Mouse (Mus musculus) lung, adult 2 months (tissue): ENCODE results near the gene Gm7029.

Experiments
- CTCF ChIP-seq: fragments of 200-500 bp; IDR thresholded peaks from 2 replicates; pipeline ENCODE4 v1.5.1; 2011; ENCODE audit warnings: mild to moderate bottlenecking, low read length, control low read depth; ENCODE audit not compliant: insufficient read depth
- POLR2A ChIP-seq: fragments of 200-500 bp; IDR thresholded peaks from 2 replicates; pipeline ENCODE4 v1.6.1; 2011; ENCODE audit warnings: low read depth, mild to moderate bottlenecking, control low read depth, low read length, borderline replicate concordance; ENCODE audit errors: extremely low read depth

DNA sequence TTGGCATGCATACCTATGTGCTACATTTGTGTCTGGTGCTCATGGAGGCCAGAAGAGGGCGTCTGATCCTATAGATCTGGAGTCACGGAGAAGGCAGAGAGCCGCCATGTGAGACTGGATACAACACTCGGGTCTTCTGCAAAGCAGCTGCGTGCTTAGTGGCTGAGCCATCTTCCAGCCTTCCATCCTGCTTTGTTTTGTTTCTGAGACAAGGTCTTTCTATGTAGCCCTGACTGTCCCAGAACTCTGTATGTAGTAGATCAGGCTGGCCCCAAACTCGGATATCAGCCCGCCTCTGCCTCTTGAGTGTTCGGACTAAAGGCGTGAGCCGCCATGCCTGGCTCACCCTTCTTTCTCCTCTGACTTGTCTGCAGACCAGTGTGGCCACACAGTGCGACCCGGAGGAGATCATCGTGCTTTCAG is 41.3 kb downstream of the Gm7029 start:
- no peak for TF ChIP-seq POLR2A
- TF ChIP-seq CTCF, result no peak
